Mouse (Mus musculus): Measurements from ENCODE around the gene Pdxp.

The Pdxp gene

DNA sequence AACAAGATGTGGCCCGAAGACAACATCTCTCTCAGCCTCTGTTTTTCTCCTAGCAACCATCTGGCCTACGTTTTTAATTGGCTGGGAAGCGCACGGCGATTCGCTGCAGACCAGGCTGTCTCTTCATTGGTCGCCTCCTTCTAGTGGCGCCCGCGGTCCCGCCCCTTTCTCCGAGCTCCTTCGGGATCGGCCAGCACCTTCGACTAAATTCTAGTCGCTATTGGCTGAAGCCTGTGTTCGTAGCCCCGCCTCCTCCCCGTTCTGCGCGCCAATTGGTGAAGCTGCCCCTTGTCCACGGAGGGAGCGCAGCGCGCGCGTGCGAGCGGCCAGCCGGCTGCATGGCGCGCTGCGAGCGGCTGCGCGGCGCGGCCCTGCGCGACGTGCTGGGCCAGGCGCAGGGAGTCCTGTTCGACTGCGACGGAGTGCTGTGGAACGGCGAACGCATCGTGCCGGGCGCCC is at the start of gene Pdxp:
Pdxp (plus strand) TSS at position 288 of the 459 bp plus-strand sequence.
- DNase-seq (ENCODE audit: low read depth): peak; percentile 97

GRCm38 (mm10) chr15:78868398-78868797 is 45.3 kb upstream of the Pdxp start:
- DNase-seq (ENCODE audit: low read depth): no peak

GRCm38 (mm10) chr15:78868826-78869233 is 44.9 kb upstream of the Pdxp start:
- no peak for DNase-seq (ENCODE audit: low read depth)

DNA sequence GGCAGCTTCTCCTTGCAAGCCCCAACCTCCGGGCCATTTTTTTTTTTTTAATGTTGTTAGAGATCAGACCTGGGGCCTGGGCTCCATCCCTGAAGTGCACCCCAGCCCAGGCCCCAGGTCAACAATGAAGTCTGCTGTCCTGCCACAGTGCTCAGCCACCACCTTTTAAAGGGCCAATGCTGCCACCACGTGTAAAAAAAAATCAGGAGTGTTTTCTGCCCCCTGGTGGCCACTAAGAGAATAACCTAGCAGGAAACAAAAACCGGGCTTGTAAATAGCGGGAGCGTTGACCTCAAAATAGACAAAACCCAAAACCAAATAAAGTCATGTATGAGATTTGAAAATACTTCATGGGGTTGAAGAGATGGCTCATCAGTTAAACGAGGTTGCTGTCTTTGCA is 43.9 kb upstream of the Pdxp start:
- peak; percentile 83 for DNase-seq (ENCODE audit: low read depth)

GRCm38 (mm10) chr15:78872021-78872608 is 41.6 kb upstream of the Pdxp start:
- DNase-seq (ENCODE audit: low read depth): no peak

DNA sequence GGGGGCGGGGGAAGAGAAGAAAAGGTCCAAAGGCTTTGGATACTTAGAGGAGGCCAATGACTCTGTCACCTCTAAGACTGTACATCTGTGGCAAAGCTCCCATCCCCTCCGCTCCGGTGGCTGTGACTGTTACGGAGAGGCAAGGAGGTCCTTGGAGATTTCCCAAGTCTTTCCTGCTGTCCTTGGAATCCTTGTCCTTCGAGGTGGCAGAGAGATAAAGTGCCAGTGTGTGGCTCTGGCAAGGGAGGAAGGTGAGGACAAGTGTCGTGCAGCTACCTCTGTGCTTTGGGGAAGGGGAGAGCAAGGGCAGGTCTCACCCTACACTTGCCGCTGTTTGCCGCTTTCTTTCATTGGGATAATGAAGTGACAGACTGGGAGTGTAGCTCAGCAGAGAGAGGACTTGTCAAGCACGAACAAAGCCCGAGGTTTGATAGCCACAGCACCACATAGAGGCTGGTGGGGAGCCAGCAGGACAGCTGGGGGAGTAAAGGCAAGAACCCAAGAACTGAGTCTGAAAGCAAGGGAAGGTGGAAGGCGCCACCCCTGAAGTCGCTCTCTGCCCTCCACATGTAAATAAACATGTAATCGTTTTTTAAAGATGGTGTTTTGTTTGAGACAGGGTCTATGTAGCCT is 39.8 kb upstream of the Pdxp start:
- no peak for DNase-seq (ENCODE audit: low read depth)

DNA sequence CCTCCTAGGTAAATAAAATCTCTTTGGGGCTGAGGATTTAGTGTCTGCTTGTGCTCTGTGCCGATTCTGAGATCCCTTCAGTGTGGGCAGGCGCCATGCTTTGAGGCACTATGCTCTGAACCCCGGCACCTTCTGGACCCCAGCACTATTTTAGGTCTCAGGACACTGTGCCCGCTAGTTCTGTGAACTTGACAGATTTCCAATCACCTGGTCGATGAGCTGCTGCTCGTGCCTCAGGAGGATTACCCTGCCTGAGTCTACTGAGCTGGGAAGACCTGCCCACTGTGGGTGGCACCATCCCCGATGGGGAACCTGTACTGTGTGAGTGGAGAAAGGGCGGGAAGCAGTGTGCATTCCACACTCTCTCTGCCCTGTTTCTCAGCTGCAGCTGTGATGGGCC is 38.7 kb upstream of the Pdxp start:
- no peak for DNase-seq (ENCODE audit: low read depth)

DNA sequence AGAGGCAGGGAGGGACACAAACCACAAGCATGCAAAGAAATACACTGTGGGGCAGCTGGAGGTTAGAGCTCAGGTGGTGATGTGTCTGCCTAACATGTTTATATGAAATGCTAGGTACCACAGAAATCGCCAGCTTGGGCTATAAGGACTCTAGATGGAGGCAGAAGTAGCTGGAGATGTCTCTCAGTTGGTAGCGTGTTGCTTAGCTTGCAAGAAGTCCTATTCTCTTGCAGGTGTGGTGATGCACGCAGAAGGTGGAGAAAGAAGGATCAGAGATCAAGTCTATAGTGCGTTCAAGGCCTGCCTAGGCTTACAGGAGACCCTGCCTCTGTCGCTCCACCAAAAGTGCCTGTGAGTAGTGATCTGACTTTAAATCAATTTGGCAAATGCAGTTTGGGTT is 38.2 kb upstream of the Pdxp start:
- DNase-seq (ENCODE audit: low read depth): no peak

DNA sequence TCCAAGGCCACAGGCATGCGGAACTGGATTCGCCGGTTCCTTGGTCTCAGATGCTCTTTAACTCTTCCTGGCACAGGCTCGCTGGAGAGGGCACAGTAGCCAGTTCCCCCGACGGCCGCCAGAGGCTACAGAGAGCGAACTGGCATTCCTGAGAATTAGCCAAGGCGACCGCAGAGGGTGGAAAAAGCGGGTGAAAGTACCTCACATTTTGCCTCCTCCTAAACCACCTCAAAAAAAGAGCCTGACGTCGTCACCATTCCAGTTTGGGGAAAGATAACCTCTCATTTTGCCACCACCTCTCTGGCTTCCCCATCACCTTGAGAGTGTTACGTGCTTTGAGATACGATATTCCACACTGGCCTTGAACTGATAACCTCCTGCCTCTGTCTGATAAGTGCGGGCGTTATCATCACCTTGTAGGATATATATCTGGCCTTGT is 37.4 kb upstream of the Pdxp start:
- DNase-seq (ENCODE audit: low read depth): peak; percentile 73

DNA sequence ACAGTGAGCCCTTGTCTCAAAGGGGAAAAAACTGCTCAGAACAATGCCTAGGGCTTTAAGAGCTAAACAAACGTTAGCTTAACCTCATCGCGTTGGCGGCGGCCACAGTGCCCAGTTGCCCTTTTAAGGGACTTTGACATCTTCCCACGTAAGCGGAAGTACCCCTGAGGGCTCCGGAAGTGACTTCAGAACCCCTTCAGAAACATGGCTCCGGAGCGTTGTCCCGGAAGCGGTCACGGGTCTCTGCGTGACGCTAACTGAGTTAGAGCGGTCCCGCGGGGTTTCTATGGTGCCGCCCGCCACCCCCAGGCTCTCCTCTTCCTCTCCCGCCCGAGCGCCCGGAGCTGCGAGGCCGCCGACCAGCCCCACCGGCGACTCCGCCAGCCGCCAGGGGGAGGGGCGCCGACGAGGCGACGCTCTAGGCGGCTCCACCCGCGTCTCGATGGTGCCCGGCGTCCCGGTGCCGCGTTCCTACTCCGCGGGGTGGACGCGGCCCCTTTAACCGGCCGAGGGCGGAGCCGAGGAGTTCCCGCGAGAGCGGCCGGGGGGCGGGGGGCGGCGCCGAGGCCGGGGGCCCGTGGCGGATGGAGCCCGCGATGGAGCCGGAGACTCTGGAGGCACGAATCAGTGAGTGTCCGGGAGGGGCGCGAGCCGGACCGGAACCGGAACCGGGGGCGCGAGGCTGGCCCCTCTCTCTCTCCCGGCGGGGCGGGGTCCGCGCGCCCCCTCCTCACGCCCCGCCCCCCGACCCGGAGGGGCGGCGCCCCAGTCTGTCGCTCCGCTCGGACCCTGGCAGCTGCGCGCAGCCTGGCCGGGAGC is 36.5 kb upstream of the Pdxp start, which contains the start of gene Gga1:
Gga1 (plus strand) TSS at position 200 of the 819 bp plus-strand sequence.
- peak; percentile 98 for DNase-seq (ENCODE audit: low read depth)

GRCm38 (mm10) chr15:78877810-78878390 is 35.8 kb upstream of the Pdxp start:
- DNase-seq (ENCODE audit: low read depth): peak; percentile 45

GRCm38 (mm10) chr15:78878792-78879516 is 34.8 kb upstream of the Pdxp start:
- DNase-seq (ENCODE audit: low read depth): peak; percentile 58

GRCm38 (mm10) chr15:78880432-78880831 is 33.3 kb upstream of the Pdxp start:
- no peak for DNase-seq (ENCODE audit: low read depth)

GRCm38 (mm10) chr15:78881828-78882227 is 31.9 kb upstream of the Pdxp start:
- DNase-seq (ENCODE audit: low read depth): peak; percentile 35

DNA sequence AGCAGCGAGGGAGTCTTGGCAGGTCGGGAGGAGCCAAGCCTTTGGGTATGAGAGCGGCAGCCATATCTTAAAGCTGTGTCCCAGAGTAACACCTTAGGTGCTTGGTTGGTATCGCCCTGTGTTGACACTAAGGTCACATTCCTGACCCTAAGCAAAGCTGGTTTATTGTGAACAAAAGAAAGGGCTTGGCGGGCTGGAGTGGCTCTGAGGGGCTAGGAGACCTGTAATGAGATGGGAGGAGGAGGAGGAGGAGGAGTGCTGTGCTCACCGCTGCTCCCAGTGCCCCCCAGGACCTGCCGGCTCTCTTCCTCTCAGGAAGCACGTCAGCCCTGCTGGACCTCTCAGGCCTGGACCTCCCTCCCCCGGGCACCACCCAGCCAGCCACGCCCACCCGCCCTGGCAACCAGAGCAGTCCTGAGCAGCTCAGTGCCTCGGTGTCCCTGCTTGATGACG is 24.3 kb upstream of the Pdxp start:
- no peak for DNase-seq (ENCODE audit: low read depth)

DNA sequence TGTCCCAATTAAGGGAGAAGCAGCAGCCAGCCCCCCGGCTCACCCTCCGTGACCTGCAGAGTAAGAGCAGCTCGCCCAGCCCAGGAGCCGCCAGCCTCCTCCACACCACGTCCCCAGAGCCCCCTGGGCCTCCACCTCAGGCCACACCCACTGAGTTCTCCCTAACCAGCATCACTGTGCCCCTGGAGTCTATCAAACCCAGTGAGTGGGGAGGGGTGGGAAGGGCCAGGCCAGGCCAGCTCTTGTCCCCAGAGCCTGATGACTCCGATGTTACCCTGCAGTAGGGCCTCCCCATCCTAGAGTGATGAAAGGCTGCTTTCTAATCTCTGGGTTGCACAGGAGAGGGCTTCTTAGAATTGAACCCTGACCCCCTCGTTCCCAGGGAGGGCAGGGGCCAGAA is 21.3 kb upstream of the Pdxp start:
- DNase-seq (ENCODE audit: low read depth): no peak

DNA sequence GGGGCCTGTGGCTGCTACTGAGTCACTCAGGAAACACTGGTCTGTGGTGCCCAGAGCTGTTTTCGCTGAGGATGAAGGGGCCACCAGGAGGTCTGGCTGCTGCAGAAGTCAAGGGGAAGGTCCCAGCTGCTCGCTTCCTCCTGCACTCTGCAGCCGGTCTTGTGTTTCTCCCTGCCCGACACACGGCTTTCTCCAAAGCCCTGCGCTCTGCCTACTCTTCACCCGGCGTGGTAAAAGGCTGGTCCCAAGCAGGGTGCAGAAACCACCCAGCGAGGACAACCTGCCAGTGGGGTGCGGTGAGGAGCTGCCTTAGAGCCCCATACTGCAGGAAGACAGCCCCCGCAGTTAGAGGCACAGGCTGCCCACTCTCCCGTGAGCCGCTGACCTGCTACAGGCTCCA is 19.0 kb upstream of the Pdxp start:
- peak; percentile 54 for DNase-seq (ENCODE audit: low read depth)

DNA sequence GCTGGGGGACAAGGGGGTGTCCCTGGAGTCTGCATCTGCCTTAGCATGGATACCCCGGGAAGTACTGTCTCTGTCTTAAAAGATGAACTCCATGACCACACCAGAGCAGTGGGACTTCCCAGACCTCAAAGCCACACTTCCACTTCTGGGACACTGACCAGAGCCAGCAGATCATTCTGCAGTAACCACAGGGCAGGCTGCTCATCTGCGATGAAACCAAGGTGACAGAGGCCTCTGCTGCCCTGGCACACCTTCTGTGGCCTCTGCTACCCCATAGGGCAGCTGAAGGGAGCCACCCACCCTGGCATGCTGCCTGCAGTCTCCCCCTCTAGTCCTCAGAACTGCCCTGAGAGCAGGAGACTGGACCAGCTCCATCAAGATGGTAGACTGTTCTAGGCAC is 18.0 kb upstream of the Pdxp start:
- no peak for DNase-seq (ENCODE audit: low read depth)

DNA sequence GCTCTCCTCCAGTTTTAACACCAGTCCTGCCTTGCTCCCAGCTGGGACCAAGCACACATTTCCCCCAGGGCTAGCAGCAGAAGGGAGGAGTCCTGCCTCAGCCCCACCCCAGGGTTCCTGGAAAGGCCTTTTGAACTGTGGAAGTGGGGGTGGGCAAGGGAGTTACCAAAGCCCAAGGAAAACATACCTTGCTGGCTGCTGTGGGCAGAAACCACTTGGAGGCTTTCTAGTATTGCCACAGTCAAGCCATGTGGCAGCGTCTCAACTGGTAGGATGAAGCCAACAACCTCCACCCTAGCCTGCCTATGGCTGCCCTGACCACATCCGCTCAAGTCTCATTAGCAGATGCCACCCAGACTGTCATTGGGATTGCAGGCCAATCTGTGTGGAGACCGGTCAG is 17.6 kb upstream of the Pdxp start:
- peak; percentile 65 for DNase-seq (ENCODE audit: low read depth)

DNA sequence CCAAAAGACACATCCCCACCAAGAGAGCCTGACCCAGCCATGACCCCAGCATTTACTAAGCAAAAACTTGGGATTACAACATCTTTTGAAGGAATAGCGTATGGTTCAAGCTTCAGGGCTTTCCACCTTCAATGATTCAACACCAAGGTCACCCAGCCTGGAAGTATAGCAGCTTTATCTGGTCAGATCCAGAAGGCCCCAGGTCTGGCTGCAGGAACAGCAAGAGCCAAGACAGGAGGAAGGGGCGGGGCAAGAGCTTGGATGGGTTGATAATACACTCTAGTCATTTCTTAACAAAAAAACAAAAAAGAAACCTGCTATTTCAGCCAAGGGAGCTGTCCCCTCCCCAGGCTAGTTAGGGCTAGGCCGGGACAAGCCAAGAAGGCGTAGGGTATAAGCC is 16.2 kb upstream of the Pdxp start:
- DNase-seq (ENCODE audit: low read depth): no peak

GRCm38 (mm10) chr15:78898507-78899001 is 15.2 kb upstream of the Pdxp start:
- DNase-seq (ENCODE audit: low read depth): peak; percentile 75

GRCm38 (mm10) chr15:78899409-78899739 is 14.3 kb upstream of the Pdxp start, which contains the start of gene Gm49510:
Gm49510 (plus strand) TSS chr15:78899667.
- DNase-seq (ENCODE audit: low read depth): no peak

All from naive thymus-derived CD4-positive, alpha-beta T cell, adult 2 months (primary cell).